Comparison of ENCODE assay signal across 9 mouse cellular contexts in the genomic region with DNA sequence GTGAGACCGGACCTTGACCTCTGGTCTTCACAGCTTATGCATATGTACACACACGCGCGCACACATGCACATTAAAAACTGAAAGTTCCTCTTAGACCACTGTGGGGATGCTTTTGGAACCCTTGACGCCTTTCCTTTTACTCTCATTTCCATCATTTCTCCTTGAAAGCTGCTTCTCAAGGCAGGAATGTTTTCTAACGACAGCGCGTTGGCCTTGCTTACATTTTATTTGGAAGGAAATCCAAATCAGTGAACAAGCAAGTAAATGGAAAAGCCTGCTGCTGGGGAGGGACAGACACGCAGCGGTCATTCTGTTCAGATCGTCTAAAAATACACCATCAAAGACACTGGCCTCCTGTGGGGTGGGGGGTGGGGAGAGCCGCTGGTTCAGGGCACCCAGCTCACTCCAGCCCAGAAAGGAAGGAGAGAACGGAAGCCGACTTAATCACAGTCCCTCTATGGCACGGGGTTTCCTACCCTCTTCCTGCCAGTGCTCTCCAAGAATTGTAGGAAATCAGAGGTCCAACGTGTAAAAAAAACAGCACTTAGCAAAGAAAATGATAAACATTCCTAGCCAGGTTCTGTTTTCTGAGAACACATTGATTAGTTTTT.
A peak's percentile ranks its signal among the peaks of the same experiment; 100 is the strongest.
DNase-seq lines count a peak whose midpoint lies in the region; ATAC-seq and TF ChIP-seq lines count a peak whose summit lies in the region.
"Had no signal": no experiment of that assay in that cellular context is flagged by ENCODE, and none has a peak within 500 bp of the region (broad histone marks: within the 10 kb centered on the region; RNA-seq: fewer than 3 reads in every experiment).

No protein-coding gene starts in this region.

- H3K4me1 ChIP-seq in megakaryocyte, embryonic 14.5 days, result peaks cover 49% of the 10 kb centered on the region
- H3K4me1 ChIP-seq in limb, embryonic 12.5 days (replicated peaks), result peaks cover 32% of the 10 kb centered on the region
- H3K4me1 ChIP-seq in stomach, postnatal 0 days (replicated peaks; ENCODE audit: control insufficient read depth, insufficient read depth), result no peaks in the 10 kb centered on the region; the same call in 1 of the 2 replicates

- peak overlapping the region; percentile 37 for H3K4me2 ChIP-seq in limb, embryonic 12.5 days
- peak overlapping the region; percentile 17; the same call in 1 of the 2 replicates for H3K4me2 ChIP-seq in stomach, postnatal 0 days (replicated peaks; ENCODE audit: low read depth)

- peaks cover 5% of the 10 kb centered on the region for H3K36me3 ChIP-seq in megakaryocyte, embryonic 14.5 days (replicated peaks; ENCODE audit: low read length)
- H3K36me3 ChIP-seq in limb, embryonic 12.5 days, result no peaks in the 10 kb centered on the region
- no peaks in the 10 kb centered on the region for H3K36me3 ChIP-seq in stomach, postnatal 0 days (ENCODE audit: control insufficient read depth, insufficient read depth, low read length)

- peaks cover 11% of the 10 kb centered on the region for H3K27me3 ChIP-seq in megakaryocyte, embryonic 14.5 days (replicated peaks)
- H3K27me3 ChIP-seq in limb, embryonic 12.5 days, result no peaks in the 10 kb centered on the region
- H3K27me3 ChIP-seq in stomach, postnatal 0 days (ENCODE audit: control insufficient read depth, insufficient read depth, low read length), result no peaks in the 10 kb centered on the region

- TF ChIP-seq EP300 in stomach, postnatal 0 days (optimal IDR thresholded peaks at IDR 0.05), result no peak

- DNase-seq in heart, postnatal 36 days, result peak; percentile 41 to 49
- DNase-seq in stomach, postnatal 0 days (ENCODE audit: low spot score), result no peak
- DNase-seq in thymus, postnatal 14 days, result no peak
- DNase-seq in cerebellum, postnatal 14 days, result no peak
- DNase-seq in embryo, embryonic 9.5 days (ENCODE audit: extremely low spot score), result no peak

- TF ChIP-seq CTCF in stomach, postnatal 0 days (IDR thresholded peaks at IDR 0.05; ENCODE audit: low read depth), result no peak

- peaks cover 18% of the 10 kb centered on the region for H3K9me3 ChIP-seq in megakaryocyte, embryonic 14.5 days
- H3K9me3 ChIP-seq in limb, embryonic 12.5 days, result no peaks in the 10 kb centered on the region
- no peaks in the 10 kb centered on the region for H3K9me3 ChIP-seq in stomach, postnatal 0 days (ENCODE audit: control insufficient read depth, low read length)

- no peak for ATAC-seq in megakaryocyte, adult 5-6 weeks (ENCODE audit: poor library complexity, severe bottlenecking)
- no peak for ATAC-seq in limb, embryonic 12.5 days (ENCODE audit: insufficient number of reproducible peaks, insufficient read depth, low FRiP score, low TSS enrichment, low read depth)
- ATAC-seq in stomach, postnatal 0 days (ENCODE audit: low FRiP score, low TSS enrichment), result no peak

- peak overlapping the region; percentile 47; the same call in 1 of the 2 replicates for H3K27ac ChIP-seq in limb, embryonic 12.5 days
- peak overlapping the region; percentile 5; the same call in 1 of the 2 replicates for H3K27ac ChIP-seq in stomach, postnatal 0 days (replicated peaks)

- intact Hi-C loops in heart, postnatal 36 days (cut with DNase I), result loop anchor here (1.0 to 10.0 kb wide), 6 partner anchors 22 to 286 kb away; no protein-coding TSS in a partner anchor

- H3K4me3 ChIP-seq in megakaryocyte, embryonic 14.5 days (replicated peaks), result peak overlapping the region; percentile 76
- H3K4me3 ChIP-seq in limb, embryonic 12.5 days (replicated peaks), result no peak overlapping the region
- H3K4me3 ChIP-seq in stomach, postnatal 0 days (ENCODE audit: low read depth, low read length), result no peak overlapping the region
- H3K4me3 ChIP-seq: myocyte had no signal

- H3K9ac ChIP-seq in limb, embryonic 12.5 days (replicated peaks), result no peak overlapping the region
- H3K9ac ChIP-seq in stomach, postnatal 0 days (ENCODE audit: low read length), result 0 out of 2 replicates have a peak overlapping the region, but pooled peaks have one; percentile 0

- WGBS in limb, embryonic 12.5 days, result 45% methylated on average over 16 of the region's 16 CpGs
- WGBS in stomach, postnatal 0 days, result 40% methylated on average over 16 of the region's 16 CpGs

Comparison
In these comparisons a context has a peak if more than half of its experiments do, and no peak if none do; other contexts are left out.
1. DNase-seq: peak in heart, postnatal 36 days (2 of 2); none in stomach, postnatal 0 days (single experiment), thymus, postnatal 14 days (single experiment), cerebellum, postnatal 14 days (0 of 2) and embryo, embryonic 9.5 days (single experiment).